Mouse (Mus musculus) kidney, adult 18-20 months (tissue): ENCODE measurements around the gene Rassf2.

Source experiments
- DNase-seq: peaks from one replicate; pipeline ENCODE4 v3.0.0; 2021

Rassf2 gene

DNA sequence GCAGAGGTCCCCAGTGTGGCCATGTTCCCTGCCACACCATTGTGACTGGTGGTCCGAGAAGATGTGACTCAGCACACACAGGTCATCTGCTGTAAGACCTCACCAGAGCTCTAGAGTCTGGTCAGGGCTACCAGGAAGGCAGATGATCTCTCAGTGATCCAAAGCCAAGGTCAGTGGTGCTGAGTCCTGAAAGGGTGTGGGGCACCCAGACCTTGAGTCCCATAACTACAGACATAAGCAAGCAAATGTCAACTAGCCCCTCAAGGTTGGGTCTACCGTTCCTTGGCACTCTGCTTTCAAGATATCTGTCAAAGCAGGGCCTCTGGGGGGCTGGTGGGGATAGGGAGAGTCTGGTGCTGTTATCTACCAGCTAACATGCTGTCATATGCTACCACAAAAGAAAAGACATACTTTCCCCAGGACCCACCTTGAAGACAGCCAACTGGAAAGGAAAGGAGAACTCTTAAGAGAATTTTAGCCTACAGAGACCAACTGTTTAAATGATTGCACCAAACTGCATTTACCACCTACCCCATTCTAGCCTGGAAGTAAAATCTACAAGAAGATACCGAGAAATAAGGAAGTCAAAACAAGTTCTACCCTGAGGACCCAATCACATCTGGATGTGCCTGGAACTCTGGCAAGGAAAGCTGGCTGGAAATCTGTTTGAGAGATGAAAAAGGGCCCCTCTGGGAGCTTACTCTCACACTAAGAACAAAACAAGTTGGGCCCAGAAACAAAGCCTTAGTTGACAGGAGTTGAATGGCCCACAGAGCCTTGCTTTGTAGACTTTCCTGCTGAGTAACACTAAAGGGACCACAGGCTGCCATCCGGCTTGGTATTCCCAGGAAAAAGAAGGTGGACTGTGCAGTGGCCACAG, 4.8 kb upstream of the Rassf2 start:
- DNase-seq: no peak

DNA sequence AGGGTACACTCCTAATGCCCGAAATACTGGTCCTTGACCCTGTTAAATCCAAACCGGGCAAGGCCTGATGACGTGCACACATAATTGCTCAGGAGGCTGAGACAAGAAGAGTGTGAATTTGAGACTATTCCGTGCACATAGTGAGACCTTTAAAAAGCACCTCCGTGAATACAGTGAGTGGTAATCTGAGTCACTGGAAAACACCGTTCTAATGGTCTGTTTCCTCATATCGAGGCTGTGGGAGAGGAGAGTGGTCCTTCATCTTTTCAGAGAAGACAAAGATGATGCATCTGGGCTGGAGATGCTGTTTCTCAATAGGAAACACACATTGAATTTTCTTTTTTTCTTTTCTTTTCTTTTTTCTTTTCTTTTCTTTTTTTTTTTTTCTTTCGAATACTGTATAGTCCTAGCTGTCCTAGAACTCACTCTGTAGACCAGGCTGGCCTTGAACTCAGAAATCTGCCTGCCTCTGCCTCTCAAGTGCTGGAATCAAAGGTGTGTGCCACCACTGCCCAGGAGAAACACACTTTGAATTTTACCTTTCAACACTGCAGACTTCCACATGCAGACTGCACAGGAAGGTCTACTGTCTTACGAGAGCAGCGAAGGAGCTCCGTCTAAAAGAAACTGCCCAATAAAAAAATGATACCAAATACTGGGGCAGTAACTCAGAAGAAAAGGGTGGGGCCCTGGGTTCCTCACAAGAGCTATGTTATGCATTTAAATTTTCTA, 1.5 kb upstream of the Rassf2 start:
- no peak for DNase-seq

- DNase-seq: no peak
Observed at GRCm38 (mm10) chr2:132030418-132031363, 633 bp upstream of the Rassf2 start.

- DNase-seq: peak; percentile 40
Observed at GRCm38 (mm10) chr2:132028894-132029605, 1.0 kb downstream of the Rassf2 start.

DNA sequence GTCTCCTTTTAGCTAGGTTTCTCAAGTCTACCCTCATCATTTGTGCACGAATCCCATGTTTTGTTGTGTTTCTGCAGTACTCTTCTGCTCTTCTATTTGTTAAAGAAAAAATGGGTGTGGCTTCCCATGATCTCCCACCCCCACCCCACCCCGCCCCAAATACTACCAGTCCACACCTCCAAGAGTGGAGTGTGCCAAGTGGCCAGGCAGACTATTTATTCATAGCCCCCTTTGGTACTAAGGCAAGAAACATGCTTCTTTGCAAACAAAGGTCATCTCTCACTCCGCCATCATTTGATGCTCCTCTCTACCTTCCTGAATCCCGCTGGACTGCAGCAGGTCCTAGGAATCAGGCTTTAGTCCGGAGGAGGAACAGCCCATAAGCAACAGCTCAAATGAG, 2.0 kb downstream of the Rassf2 start:
- no peak for DNase-seq

DNA sequence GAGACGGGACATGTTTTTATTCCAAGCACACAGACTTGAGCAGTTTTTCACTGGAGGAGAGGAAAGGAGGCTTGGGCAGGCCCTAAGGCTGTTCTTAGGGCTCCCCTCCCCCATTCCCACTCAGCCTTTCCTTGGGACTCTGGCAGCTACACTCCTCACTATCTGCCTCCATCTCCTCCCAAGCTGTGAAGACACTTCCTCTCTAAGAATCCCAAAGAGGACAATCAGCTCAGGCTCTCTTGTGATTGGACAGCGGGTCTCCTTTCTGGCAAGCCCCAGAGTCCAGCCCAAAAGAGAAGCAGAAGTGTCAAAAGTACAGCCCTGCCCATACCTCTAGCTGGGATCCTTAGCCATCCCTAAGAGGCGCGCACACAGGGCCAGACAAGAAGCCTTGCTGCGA, 2.7 kb downstream of the Rassf2 start:
- DNase-seq: no peak

- no peak for DNase-seq
Observed at GRCm38 (mm10) chr2:132024028-132024427, 6.0 kb downstream of the Rassf2 start.

DNA sequence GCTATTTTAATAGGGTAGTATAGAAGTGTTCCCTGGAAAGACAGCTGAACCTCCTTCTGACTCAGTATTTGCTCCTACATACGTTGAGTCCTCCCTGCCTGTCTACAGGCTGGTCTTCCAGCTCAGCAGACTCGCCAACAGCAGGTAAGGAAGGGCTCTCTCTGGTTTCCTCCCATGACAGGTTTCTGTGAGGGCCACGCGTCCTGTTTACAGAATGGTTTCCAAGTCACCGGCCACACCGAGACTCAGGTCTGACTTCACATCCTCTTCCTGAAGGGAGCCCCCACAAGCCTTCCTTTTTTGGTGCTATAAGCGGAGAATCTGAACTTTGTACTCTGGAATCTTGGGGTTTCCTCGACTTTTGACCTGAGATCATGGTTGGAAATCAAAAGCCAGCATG, 7.4 kb downstream of the Rassf2 start:
- no peak for DNase-seq

- DNase-seq: no peak
Observed at GRCm38 (mm10) chr2:132021616-132022015, 8.4 kb downstream of the Rassf2 start.

DNA sequence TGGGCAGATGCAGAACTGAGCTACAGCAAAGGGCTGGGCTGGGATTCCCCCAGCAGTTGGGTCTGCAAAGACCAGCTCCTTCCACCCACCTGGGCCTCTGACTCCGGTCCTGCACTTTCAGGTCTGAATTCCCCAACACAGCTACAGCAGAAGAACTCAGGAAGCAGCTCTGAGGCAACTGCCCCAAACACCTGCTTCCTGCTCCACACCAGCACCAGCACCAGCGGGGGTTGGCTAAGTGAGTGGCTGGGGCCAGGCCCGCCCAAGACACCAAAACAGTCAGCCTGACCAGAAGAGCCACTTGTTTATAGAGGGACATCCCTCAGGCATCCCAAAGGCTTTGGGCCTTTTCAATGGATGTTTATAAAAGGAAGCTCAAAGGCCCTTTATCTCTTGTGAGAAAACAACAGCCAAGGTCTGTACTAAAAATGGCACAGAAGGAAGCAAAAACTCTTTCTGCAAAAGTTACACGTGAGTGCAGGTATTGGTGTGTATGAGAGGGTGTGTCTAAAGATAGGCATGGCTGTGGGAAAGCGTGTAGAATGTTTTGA, 9.0 kb downstream of the Rassf2 start:
- DNase-seq: no peak

GRCm38 (mm10) chr2:132020420-132020819, 9.6 kb downstream of the Rassf2 start:
- DNase-seq: no peak

GRCm38 (mm10) chr2:132019372-132019811, 10.7 kb downstream of the Rassf2 start:
- no peak for DNase-seq

DNA sequence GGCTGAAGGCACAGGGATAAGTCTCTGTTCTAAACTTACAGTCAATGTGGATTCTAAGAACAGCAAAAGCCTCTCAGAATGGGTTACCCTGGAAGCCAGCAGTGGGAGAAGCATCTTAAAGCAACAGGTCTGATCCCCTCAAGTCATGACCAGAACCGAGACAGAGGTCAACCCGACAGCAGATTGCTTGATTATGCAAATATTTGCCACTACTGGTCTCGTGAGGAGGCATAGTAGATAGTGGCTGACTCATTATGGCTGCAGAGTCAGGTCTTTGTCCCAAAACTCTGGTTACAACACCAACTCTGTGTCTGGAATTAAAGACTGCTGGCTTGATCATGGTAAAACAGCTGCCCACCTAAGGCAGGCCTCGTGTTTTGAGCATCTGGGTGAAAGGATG, 11.9 kb downstream of the Rassf2 start:
- no peak for DNase-seq

- DNase-seq: no peak
Observed at GRCm38 (mm10) chr2:132017611-132018010, 12.4 kb downstream of the Rassf2 start.

DNA sequence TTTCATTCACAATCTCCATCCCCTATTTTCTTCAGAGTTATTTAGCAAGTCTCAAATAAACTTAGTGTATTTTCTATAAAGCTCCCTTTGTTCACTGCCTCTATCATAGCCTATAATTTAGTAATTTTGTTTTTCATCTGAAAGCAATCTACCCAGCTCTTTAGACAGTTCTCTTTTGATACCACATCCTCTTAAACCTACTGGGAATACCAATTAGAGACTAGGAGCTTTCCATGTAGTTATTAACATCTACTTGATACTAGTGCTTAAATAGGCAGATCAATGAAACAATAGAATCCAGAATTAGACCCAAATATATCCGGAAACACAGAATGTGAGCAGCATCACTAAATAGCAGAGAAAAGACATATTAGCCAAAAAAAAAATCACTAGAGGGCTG, 14.0 kb downstream of the Rassf2 start:
- DNase-seq: no peak

DNA sequence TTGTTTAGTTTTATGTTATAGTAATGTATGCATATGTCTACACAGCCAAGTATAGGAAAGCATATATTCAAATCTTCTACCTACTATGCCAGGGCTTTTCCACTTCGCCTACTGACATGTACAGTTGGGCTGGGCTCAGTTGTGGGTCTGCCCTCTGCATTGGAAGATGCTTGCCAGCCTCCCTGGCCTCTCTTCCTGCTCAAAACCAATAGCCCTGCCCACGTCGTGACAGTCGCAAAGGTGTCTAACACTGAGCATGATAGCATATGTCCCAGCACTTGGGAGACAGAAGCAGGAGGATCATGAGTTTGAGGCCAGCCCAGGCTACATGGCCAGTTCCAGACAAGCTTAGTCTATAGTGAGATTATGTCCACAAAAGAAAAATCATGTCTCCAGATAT, 16.9 kb downstream of the Rassf2 start:
- DNase-seq: no peak

GRCm38 (mm10) chr2:132010781-132011180, 19.3 kb downstream of the Rassf2 start:
- no peak for DNase-seq

GRCm38 (mm10) chr2:132008186-132008585, 21.9 kb downstream of the Rassf2 start:
- no peak for DNase-seq

DNA sequence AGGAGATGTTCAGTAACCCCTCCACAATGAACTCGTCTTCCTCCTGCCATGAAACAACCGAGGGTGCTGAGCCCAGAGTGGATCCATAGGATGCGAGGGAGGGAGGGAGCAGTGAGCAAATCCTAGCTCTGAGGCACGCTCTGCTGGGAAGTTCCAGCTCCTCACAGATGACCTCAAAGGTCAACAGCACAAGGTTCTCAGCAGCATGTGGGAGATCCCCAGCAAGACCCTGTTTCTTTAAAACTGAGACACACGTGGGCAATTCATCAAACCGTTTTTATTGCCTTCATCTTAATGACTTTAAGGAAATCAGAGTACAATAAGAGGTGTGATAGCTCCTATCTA, 22.6 kb downstream of the Rassf2 start:
- DNase-seq: no peak

- peak; percentile 70 for DNase-seq
Observed at GRCm38 (mm10) chr2:132006561-132007474, 23.2 kb downstream of the Rassf2 start.

- no peak for DNase-seq
Observed at GRCm38 (mm10) chr2:132005445-132005844, 24.6 kb downstream of the Rassf2 start.
